Mouse (Mus musculus) heart, embryonic 13.5 days (tissue): ENCODE measurements around the gene Nkd1. TPM values are rescaled to one million over a fixed set of nuclear protein-coding genes. Genes with fewer than 3 reads are reported as not detected.

Experiments used
- ATAC-seq: fragments of 200-750 bp; cut with Nextera tagmentation; 2 replicates; pipeline ENCODE4 v1.8.0; 2017; ENCODE audit warnings: moderate TSS enrichment; ENCODE audit not compliant: insufficient number of reproducible peaks, low FRiP score, low TSS enrichment; ENCODE audit errors: extremely low read depth
- H3K27ac ChIP-seq: fragments of 300-500 bp; sonication (generic); replicated peaks from 2 replicates; pipeline ENCODE4 v1.5.1; 2015; ENCODE audit warnings: moderate library complexity, mild to moderate bottlenecking, inconsistent platforms
- H3K27me3 ChIP-seq: fragments of 300-500 bp; sonication (generic); replicated peaks from 2 replicates; pipeline ENCODE4 v1.6.1; 2015; ENCODE audit warnings: mild to moderate bottlenecking, inconsistent platforms
- H3K36me3 ChIP-seq: fragments of 300-500 bp; sonication (generic); 2 replicates; pipeline ENCODE4 v1.6.1; 2015; ENCODE audit warnings: mild to moderate bottlenecking, inconsistent platforms
- H3K4me1 ChIP-seq: fragments of 300-500 bp; sonication (generic); 2 replicates; pipeline ENCODE4 v1.6.1; 2015; ENCODE audit warnings: inconsistent platforms
- H3K4me2 ChIP-seq: fragments of 300-500 bp; sonication (generic); 2 replicates; pipeline ENCODE4 v1.6.1; 2015; ENCODE audit warnings: inconsistent platforms, mild to moderate bottlenecking, moderate library complexity
- H3K4me3 ChIP-seq: fragments of 300-500 bp; sonication (generic); 2 replicates; pipeline ENCODE4 v1.5.1; 2015; ENCODE audit warnings: moderate library complexity, mild to moderate bottlenecking, inconsistent platforms
- H3K9ac ChIP-seq: fragments of 300-500 bp; sonication (generic); 2 replicates; pipeline ENCODE4 v1.6.1; 2015; ENCODE audit warnings: inconsistent platforms, mild to moderate bottlenecking, moderate library complexity
- H3K9me3 ChIP-seq: fragments of 300-500 bp; sonication (generic); 2 replicates; pipeline ENCODE4 v1.6.1; 2016; ENCODE audit warnings: inconsistent platforms
- WGBS: fragments of 180-500 bp; shearing (Covaris S2); methylation state at CpG from one replicate; pipeline ENCODE4 v1.1.7; 2015; ENCODE audit warnings: mixed read lengths; 5-methylcytosine and 5-hydroxymethylcytosine counted together
- polyA plus RNA-seq: library from polyadenylated mRNA; unstranded; fragments of >200 nt; fragmentation: Nextera tagmentation; extraction: Ambion mirVana; gene quantifications from 2 replicates; pipeline ENCODE4 v1.2.1, GENCODE M21; 2015

Nkd1 gene
- polyA plus RNA-seq, 1 experiment from 2014 or later, result 18.6 TPM

- Histone ChIP-seq H3K9ac (no peak overlapping the region), H3K27me3 (no peaks in the 10 kb centered on the region), H3K27ac (no peak overlapping the region), H3K36me3 (no peaks in the 10 kb centered on the region), H3K4me3 (no peak overlapping the region), H3K9me3 (no peaks in the 10 kb centered on the region), H3K4me2 (no peak overlapping the region), H3K4me1 (peaks cover 4% of the 10 kb centered on the region)
- no peak for ATAC-seq
- 74% methylated on average over 9 of the region's 9 CpGs for WGBS
These were observed 116.2 kb downstream of the Nkd1 start for GRCm38 (mm10) chr8:88637092-88638000.

DNA sequence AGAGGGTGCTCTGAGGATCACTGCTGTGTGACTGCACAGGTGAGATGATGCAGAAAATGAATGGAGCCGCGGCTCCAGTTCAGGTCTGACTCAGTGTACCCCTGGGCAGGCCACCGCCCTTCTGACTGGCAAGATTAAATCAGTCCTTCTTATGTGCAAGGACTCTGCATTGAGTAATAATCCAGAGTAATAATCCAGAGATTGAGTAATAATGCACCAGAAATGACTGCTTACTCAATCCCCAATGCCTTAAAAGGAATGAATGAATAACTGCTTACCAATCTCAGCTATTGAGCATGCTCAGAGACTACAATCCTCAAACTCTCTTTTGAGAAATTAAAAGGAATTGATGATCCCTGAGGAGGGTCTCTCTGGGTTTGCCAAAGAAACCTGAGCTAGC, 117.8 kb downstream of the Nkd1 start:
- Histone ChIP-seq H3K4me1 (no peaks in the 10 kb centered on the region), H3K9me3 (no peaks in the 10 kb centered on the region), H3K36me3 (no peaks in the 10 kb centered on the region), H3K27ac (no peak overlapping the region), H3K27me3 (no peaks in the 10 kb centered on the region), H3K4me3 (no peak overlapping the region), H3K4me2 (no peak overlapping the region), H3K9ac (no peak overlapping the region)
- 95% methylated on average over 3 of the region's 3 CpGs for WGBS
- ATAC-seq, result no peak

DNA sequence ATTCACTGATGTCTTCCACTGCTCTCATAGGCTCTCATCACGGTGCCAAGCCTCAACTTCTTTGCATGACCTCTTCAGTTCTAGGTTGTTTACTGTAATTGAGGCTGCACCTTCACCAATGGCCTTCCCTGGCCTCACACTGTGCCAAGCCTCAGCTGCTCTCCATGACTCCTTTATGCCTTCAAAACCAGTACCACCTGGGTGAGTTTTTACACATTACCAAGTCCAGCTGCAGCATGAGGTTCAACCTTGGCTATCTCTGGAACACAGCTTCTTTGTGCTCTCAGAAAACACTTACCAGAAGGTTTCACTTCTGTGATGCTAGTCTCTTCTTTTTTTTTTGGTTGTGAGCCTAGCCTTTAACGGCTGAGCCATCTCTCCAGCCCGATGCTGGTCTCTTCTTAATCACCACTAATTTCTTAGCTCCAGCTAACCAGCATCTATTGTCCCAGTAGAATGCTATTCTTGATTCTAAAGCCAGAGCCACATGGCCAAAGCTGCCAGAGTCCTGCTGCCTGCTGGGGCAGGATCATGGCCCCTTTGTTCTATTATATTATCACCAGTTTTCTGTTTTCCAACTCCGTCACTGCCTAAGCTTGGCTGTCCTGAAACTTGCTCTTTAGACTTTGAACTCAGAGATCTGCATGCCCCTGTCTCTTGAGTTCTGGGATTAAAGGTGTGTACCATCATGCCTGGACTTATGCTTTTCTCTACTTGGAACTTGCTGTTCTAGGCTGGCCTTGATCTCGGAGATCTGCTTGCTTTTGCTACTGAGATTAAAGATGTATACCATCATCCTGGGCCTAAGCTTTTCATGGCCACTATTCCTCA, 121.8 kb downstream of the Nkd1 start:
- no peak for ATAC-seq
- Histone ChIP-seq H3K4me3 (no peak overlapping the region), H3K4me1 (peaks cover 12% of the 10 kb centered on the region), H3K9ac (no peak overlapping the region), H3K36me3 (no peaks in the 10 kb centered on the region), H3K4me2 (no peak overlapping the region), H3K9me3 (no peaks in the 10 kb centered on the region), H3K27me3 (peaks cover 5% of the 10 kb centered on the region), H3K27ac (no peak overlapping the region)
- WGBS, result 67% methylated on average over 5 of the region's 5 CpGs

Other genes starting within 250 kb of the Nkd1 start
- 3.2 and 3.8 TPM in 2 replicates for gene Adcy7, start 249.0 kb upstream of the Nkd1 start, polyA plus RNA-seq
- gene Brd7, start 159.2 kb upstream of the Nkd1 start, polyA plus RNA-seq, result 67.1 and 68.2 TPM in 2 replicates
- 1.6 and 1.8 TPM in 2 replicates for gene Snx20, start 114.8 kb downstream of the Nkd1 start, polyA plus RNA-seq
- gene Nod2, start 126.0 kb downstream of the Nkd1 start, polyA plus RNA-seq, result 0.05 and 0.08 TPM in 2 replicates
- gene Cyld, start 175.7 kb downstream of the Nkd1 start, polyA plus RNA-seq, result 8.1 and 8.8 TPM in 2 replicates